Mouse (Mus musculus): ENCODE data around the gene Cyp1b1. TPM values are rescaled to one million over a fixed set of nuclear protein-coding genes. Genes with fewer than 3 reads are reported as not detected.

Cyp1b1 gene
- total and polyA plus RNA-seq, 3 experiments = not detected

DNA sequence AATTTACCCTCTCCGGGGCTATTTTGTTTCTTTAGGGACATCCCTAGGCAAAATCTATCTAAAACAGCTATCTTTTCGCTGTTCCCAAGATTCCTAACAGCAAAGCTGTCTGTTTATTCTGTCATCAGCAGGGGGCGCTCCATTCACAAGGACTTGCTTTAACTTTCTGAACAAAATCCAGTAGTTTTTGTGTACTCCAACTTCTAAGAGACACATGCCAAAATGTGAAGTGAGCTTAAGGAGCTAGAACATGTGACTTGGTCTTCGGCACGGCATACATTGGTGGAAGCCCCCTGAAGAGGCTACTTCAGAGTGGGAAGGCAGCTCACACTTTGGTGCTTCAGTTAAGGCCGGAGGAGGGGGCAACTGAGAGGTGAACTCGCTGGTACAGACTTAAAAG is 53.5 kb downstream of the Cyp1b1 start (continued):
- TF ChIP-seq SIN3A (IDR thresholded peaks at IDR 0.05; ENCODE audit: low read length) = no peak

DNA sequence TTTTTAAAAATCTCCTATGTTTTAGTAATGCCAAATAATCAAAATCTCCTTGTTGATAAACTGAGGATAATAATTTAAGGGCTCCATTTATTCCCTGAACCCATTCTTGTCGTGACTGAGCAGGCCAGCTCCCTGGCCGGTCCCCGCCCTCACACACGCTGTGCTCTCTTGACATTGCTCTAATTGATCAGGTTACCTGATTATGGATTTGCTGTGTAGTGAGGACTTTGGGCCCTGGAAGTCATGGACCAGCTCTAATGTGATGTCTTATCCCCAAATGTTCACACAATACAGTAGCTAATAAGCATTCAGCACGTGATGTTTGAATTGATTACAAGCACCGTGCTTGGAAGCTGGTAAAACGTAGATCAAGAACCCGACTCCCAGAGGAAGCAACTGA is 56.0 kb downstream of the Cyp1b1 start:
- no peak for DNase-seq (ENCODE audit: low read depth, low spot score)
- H3K36me3 ChIP-seq (ENCODE audit: control insufficient read depth in 1 of 2, insufficient read depth in 2 of 2, low read length in 2 of 2) = no peaks in the 10 kb centered on the region
- H3K79me2 ChIP-seq (ENCODE audit: control insufficient read depth, insufficient read depth, low read length, poor library complexity) = no peaks in the 10 kb centered on the region
- H3K4me1 ChIP-seq (ENCODE audit: control insufficient read depth in 1 of 2, insufficient read depth in 2 of 2, low read length in 2 of 2) = no peaks in the 10 kb centered on the region
- H3K4me3 ChIP-seq (ENCODE audit: control insufficient read depth in 1 of 2, insufficient read depth in 1 of 2, low read depth in 2 of 2, low read length in 2 of 2) = no peak overlapping the region
- peaks cover 2 to 8% of the 10 kb centered on the region in 2 experiments; a peak in 3 of 4 replicates for H3K27me3 ChIP-seq (ENCODE audit: control insufficient read depth in 1 of 2, insufficient read depth in 2 of 2, low read length in 2 of 2)
- no peak overlapping the region for H3K9ac ChIP-seq (ENCODE audit: control insufficient read depth, low read depth, low read length, poor library complexity, severe bottlenecking)
- TF ChIP-seq MAFK (IDR thresholded peaks at IDR 0.05; ENCODE audit: borderline replicate concordance, low read depth, low read length) (no peak), USF1 (IDR thresholded peaks at IDR 0.05; ENCODE audit: low read depth, low read length) (no peak), MEF2A (IDR thresholded peaks at IDR 0.05; ENCODE audit: extremely low read depth, insufficient replicate concordance, low read depth, low read length, poor library complexity, severe bottlenecking) (no peak), E2F4 (IDR thresholded peaks at IDR 0.05; ENCODE audit: borderline replicate concordance, low read depth, low read length) (no peak), SMC3 (IDR thresholded peaks at IDR 0.05; ENCODE audit: low read depth, low read length) (no peak), HCFC1 (IDR thresholded peaks at IDR 0.05; ENCODE audit: low read depth, low read length) (no peak), USF2 (IDR thresholded peaks at IDR 0.05; ENCODE audit: borderline replicate concordance in 1 of 2, insufficient read depth in 1 of 2, low read depth in 1 of 2, low read length in 2 of 2) (no peak), TBP (IDR thresholded peaks at IDR 0.05; ENCODE audit: low read depth, low read length) (no peak), MAX (IDR thresholded peaks at IDR 0.05; ENCODE audit: low read length) (no peak), KAT2A (conservative IDR thresholded peaks at IDR 0.05; ENCODE audit: low read depth, low read length) (no peak), ETS1 (IDR thresholded peaks at IDR 0.05; ENCODE audit: low read depth, low read length) (no peak), GATA1 (IDR thresholded peaks at IDR 0.05; ENCODE audit: low read depth, low read length) (no peak)
- H3K27ac ChIP-seq (ENCODE audit: control insufficient read depth, low read depth, low read length) = no peak overlapping the region
- no peaks in the 10 kb centered on the region for H3K9me3 ChIP-seq (replicated peaks; ENCODE audit: insufficient read depth, low read length)

DNA sequence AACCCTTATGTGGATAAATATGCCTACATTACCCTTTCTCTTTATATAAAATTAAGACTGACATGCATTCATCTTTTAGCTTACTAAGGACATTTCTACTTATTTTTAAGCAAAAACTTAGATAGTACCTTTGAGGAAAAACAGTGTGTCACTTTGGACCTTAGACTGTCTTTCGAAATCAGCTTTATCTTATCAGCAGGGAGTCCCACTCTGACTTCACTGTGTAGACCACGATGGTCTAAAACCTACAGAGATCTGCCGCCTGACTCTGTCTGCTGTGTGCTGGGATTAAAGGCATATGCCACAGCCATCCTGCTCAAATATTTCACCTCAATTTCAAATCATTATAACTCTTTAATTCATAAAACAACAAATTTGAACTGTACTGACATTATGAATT is 56.4 kb downstream of the Cyp1b1 start:
- H3K27ac ChIP-seq (ENCODE audit: control insufficient read depth, low read depth, low read length) = no peak overlapping the region
- H3K4me1 ChIP-seq (ENCODE audit: control insufficient read depth in 1 of 2, insufficient read depth in 2 of 2, low read length in 2 of 2) = no peaks in the 10 kb centered on the region
- peaks cover 2 to 8% of the 10 kb centered on the region in 2 experiments; a peak in 3 of 4 replicates for H3K27me3 ChIP-seq (ENCODE audit: control insufficient read depth in 1 of 2, insufficient read depth in 2 of 2, low read length in 2 of 2)
- no peak overlapping the region for H3K4me3 ChIP-seq (ENCODE audit: control insufficient read depth in 1 of 2, insufficient read depth in 1 of 2, low read depth in 2 of 2, low read length in 2 of 2)
- no peak for DNase-seq (ENCODE audit: low read depth, low spot score)
- H3K9ac ChIP-seq (ENCODE audit: control insufficient read depth, low read depth, low read length, poor library complexity, severe bottlenecking) = no peak overlapping the region
- no peaks in the 10 kb centered on the region for H3K79me2 ChIP-seq (ENCODE audit: control insufficient read depth, insufficient read depth, low read length, poor library complexity)
- H3K36me3 ChIP-seq (ENCODE audit: control insufficient read depth in 1 of 2, insufficient read depth in 2 of 2, low read length in 2 of 2) = no peaks in the 10 kb centered on the region
- no peaks in the 10 kb centered on the region for H3K9me3 ChIP-seq (replicated peaks; ENCODE audit: insufficient read depth, low read length)
- TF ChIP-seq KAT2A (conservative IDR thresholded peaks at IDR 0.05; ENCODE audit: low read depth, low read length) = no peak
- TF ChIP-seq ELF1 (IDR thresholded peaks at IDR 0.05; ENCODE audit: low read depth, low read length) = no peak
- TF ChIP-seq USF1 (IDR thresholded peaks at IDR 0.05; ENCODE audit: low read depth, low read length) = no peak
- no peak for TF ChIP-seq ETS1 (IDR thresholded peaks at IDR 0.05; ENCODE audit: low read depth, low read length)
- TF ChIP-seq MYB (IDR thresholded peaks at IDR 0.05; ENCODE audit: low read depth, low read length) = no peak
- no peak for TF ChIP-seq USF2 (IDR thresholded peaks at IDR 0.05; ENCODE audit: borderline replicate concordance in 1 of 2, insufficient read depth in 1 of 2, low read depth in 1 of 2, low read length in 2 of 2)
- TF ChIP-seq GATA1 (IDR thresholded peaks at IDR 0.05; ENCODE audit: low read depth, low read length) = no peak
- TF ChIP-seq TBP (IDR thresholded peaks at IDR 0.05; ENCODE audit: low read depth, low read length) = no peak
- no peak for TF ChIP-seq ZMIZ1 (IDR thresholded peaks at IDR 0.05; ENCODE audit: low read depth, low read length)
- no peak for TF ChIP-seq ZKSCAN1 (IDR thresholded peaks at IDR 0.05; ENCODE audit: low read depth, low read length)
- TF ChIP-seq RCOR1 (IDR thresholded peaks at IDR 0.05; ENCODE audit: low read depth, low read length) = no peak
- no peak for TF ChIP-seq MXI1 (IDR thresholded peaks at IDR 0.05; ENCODE audit: low read depth, low read length)
